Mouse (Mus musculus) lung, postnatal 36 days (tissue): ENCODE results near the gene Cnih3.

Experiments
- DNase-seq: peaks from one replicate; pipeline ENCODE4 v3.0.0; 2022; ENCODE audit warnings: mixed read lengths

Cnih3 gene

GRCm38 (mm10) chr1:181353200-181354097, 1.0 kb downstream of the Cnih3 start:
- DNase-seq: no peak

- DNase-seq: no peak
Measured at GRCm38 (mm10) chr1:181355683-181356082, 3.3 kb downstream of the Cnih3 start.

- DNase-seq: no peak
Measured at GRCm38 (mm10) chr1:181357870-181358269, 5.4 kb downstream of the Cnih3 start.

GRCm38 (mm10) chr1:181358526-181358925, 6.1 kb downstream of the Cnih3 start:
- peak; percentile 22 for DNase-seq

GRCm38 (mm10) chr1:181360732-181361131, 8.3 kb downstream of the Cnih3 start:
- no peak for DNase-seq

GRCm38 (mm10) chr1:181364025-181364424, 11.6 kb downstream of the Cnih3 start:
- DNase-seq: no peak

- no peak for DNase-seq
Measured at GRCm38 (mm10) chr1:181365376-181365775, 12.9 kb downstream of the Cnih3 start.

GRCm38 (mm10) chr1:181368789-181369570, 16.6 kb downstream of the Cnih3 start:
- no peak for DNase-seq

GRCm38 (mm10) chr1:181370370-181370769, 17.9 kb downstream of the Cnih3 start:
- no peak for DNase-seq

- no peak for DNase-seq
Measured at GRCm38 (mm10) chr1:181371226-181371625, 18.8 kb downstream of the Cnih3 start.

- no peak for DNase-seq
Measured at GRCm38 (mm10) chr1:181372306-181372705, 19.9 kb downstream of the Cnih3 start.

- DNase-seq: no peak
Measured at GRCm38 (mm10) chr1:181374627-181375374, 22.4 kb downstream of the Cnih3 start.

GRCm38 (mm10) chr1:181376431-181376830, 24.0 kb downstream of the Cnih3 start:
- DNase-seq: no peak

GRCm38 (mm10) chr1:181379664-181380063, 27.2 kb downstream of the Cnih3 start:
- peak; percentile 67 for DNase-seq

- DNase-seq: no peak
Measured at GRCm38 (mm10) chr1:181381410-181382010, 29.1 kb downstream of the Cnih3 start.

GRCm38 (mm10) chr1:181389264-181389663, 36.8 kb downstream of the Cnih3 start:
- DNase-seq: no peak

GRCm38 (mm10) chr1:181392489-181392888, 40.1 kb downstream of the Cnih3 start:
- no peak for DNase-seq

- peak; percentile 44 for DNase-seq
Measured at GRCm38 (mm10) chr1:181393250-181394149, 41.1 kb downstream of the Cnih3 start.

GRCm38 (mm10) chr1:181395234-181395828, 42.9 kb downstream of the Cnih3 start:
- no peak for DNase-seq

GRCm38 (mm10) chr1:181399179-181399578, 46.8 kb downstream of the Cnih3 start:
- DNase-seq: no peak

- no peak for DNase-seq
Measured at GRCm38 (mm10) chr1:181403056-181403455, 50.6 kb downstream of the Cnih3 start.
